Mouse (Mus musculus) myocyte (in vitro differentiated cells): ENCODE measurements around the gene Timp2.

Experiments used
- E2F4 ChIP-seq: IDR thresholded peaks from one replicate; pipeline ENCODE4 v1.6.1; 2011; ENCODE audit warnings: mild to moderate bottlenecking, control low read depth, moderate library complexity; ENCODE audit not compliant: insufficient read depth
- POLR2A ChIP-seq: IDR thresholded peaks from one replicate; pipeline ENCODE4 v1.6.1; 2011; ENCODE audit warnings: low read depth, mild to moderate bottlenecking, control low read depth, moderate library complexity; ENCODE audit not compliant: insufficient read length
- POLR2AphosphoS2 ChIP-seq: IDR thresholded peaks from one replicate; pipeline ENCODE4 v1.6.1; 2011; ENCODE audit warnings: low read depth, control low read depth; ENCODE audit not compliant: insufficient read length
- TCF12 ChIP-seq: IDR thresholded peaks from one replicate; pipeline ENCODE4 v1.6.1; 2011; ENCODE audit warnings: mild to moderate bottlenecking, control low read depth; ENCODE audit not compliant: poor library complexity, insufficient read depth, severe bottlenecking
- TCF3 ChIP-seq: IDR thresholded peaks from one replicate; pipeline ENCODE4 v1.6.1; 2011; ENCODE audit warnings: low read depth, control low read depth; ENCODE audit not compliant: insufficient read length
- USF1 ChIP-seq: IDR thresholded peaks from one replicate; pipeline ENCODE4 v1.6.1; 2011; ENCODE audit warnings: low read depth, mild to moderate bottlenecking, control low read depth, moderate library complexity

- TF ChIP-seq TCF3 (no peak), USF1 (no peak), POLR2A (peak; percentile 11), TCF12 (no peak), E2F4 (no peak), POLR2AphosphoS2 (no peak)
These were observed 75.3 kb downstream of the Timp2 start for GRCm38 (mm10) chr11:118280218-118280617.
